Mouse (Mus musculus) embryonic facial prominence, embryonic 13.5 days (tissue): Measurements from ENCODE around the gene Nrg4. TPM values are rescaled to one million over a fixed set of nuclear protein-coding genes. Genes with fewer than 3 reads are reported as not detected.
"Not testable (repeated sequence)": the region's sequence is repeated elsewhere in the genome, so short reads cannot be mapped to it uniquely, and the experiment has no call there.

Experiments used
- ATAC-seq: fragments of 200-750 bp; cut with Nextera tagmentation; 2 replicates; pipeline ENCODE4 v1.8.0; 2017; ENCODE audit warnings: low read depth; ENCODE audit not compliant: insufficient number of reproducible peaks, insufficient read depth, low FRiP score, low TSS enrichment
- H3K27ac ChIP-seq: fragments of 300-500 bp; sonication (generic); 2 replicates; pipeline ENCODE4 v1.5.1; 2015; ENCODE audit warnings: moderate library complexity, mild to moderate bottlenecking, inconsistent platforms
- H3K27me3 ChIP-seq: fragments of 300-500 bp; sonication (generic); 2 replicates; pipeline ENCODE4 v1.6.1; 2015; ENCODE audit warnings: mild to moderate bottlenecking, inconsistent platforms
- H3K36me3 ChIP-seq: fragments of 300-500 bp; sonication (generic); 2 replicates; pipeline ENCODE4 v1.6.1; 2015; ENCODE audit warnings: mild to moderate bottlenecking, inconsistent platforms
- H3K4me1 ChIP-seq: fragments of 300-500 bp; sonication (generic); 2 replicates; pipeline ENCODE4 v1.6.1; 2015; ENCODE audit warnings: inconsistent platforms
- H3K4me2 ChIP-seq: fragments of 300-500 bp; sonication (generic); 2 replicates; pipeline ENCODE4 v1.6.1; 2015; ENCODE audit warnings: moderate library complexity, mild to moderate bottlenecking, inconsistent platforms
- H3K4me3 ChIP-seq: fragments of 300-500 bp; sonication (generic); 2 replicates; pipeline ENCODE4 v1.5.1; 2015; ENCODE audit warnings: mild to moderate bottlenecking, inconsistent platforms
- H3K9ac ChIP-seq: fragments of 300-500 bp; sonication (generic); 2 replicates; pipeline ENCODE4 v1.6.1; 2015; ENCODE audit warnings: mild to moderate bottlenecking, inconsistent platforms
- H3K9me3 ChIP-seq: fragments of 300-500 bp; sonication (generic); 2 replicates; pipeline ENCODE4 v1.6.1; 2016; ENCODE audit warnings: inconsistent platforms
- WGBS: fragments of 180-500 bp; shearing (Covaris S2); methylation state at CpG from one replicate; pipeline ENCODE4 v1.1.7; 2015; ENCODE audit warnings: mixed read lengths; 5-methylcytosine and 5-hydroxymethylcytosine counted together
- polyA plus RNA-seq: library from polyadenylated mRNA; unstranded; fragments of >200 nt; fragmentation: Nextera tagmentation; extraction: Ambion mirVana; gene quantifications from 2 replicates; pipeline ENCODE4 v1.2.1, GENCODE M21; 2015

The Nrg4 gene
- polyA plus RNA-seq, 1 experiment from 2014 or later: 1.5 TPM

GRCm38 (mm10) chr9:55273906-55274305, 52.7 kb downstream of the Nrg4 start:
- Histone ChIP-seq H3K36me3 (no peaks in the 10 kb centered on the region), H3K27ac (no peak overlapping the region), H3K4me2 (no peak overlapping the region), H3K9ac (no peak overlapping the region), H3K27me3 (no peaks in the 10 kb centered on the region), H3K4me3 (no peak overlapping the region), H3K9me3 (no peaks in the 10 kb centered on the region), H3K4me1 (no peaks in the 10 kb centered on the region)
- ATAC-seq: no peak
- WGBS: 61% methylated on average over 4 of the region's 4 CpGs

DNA sequence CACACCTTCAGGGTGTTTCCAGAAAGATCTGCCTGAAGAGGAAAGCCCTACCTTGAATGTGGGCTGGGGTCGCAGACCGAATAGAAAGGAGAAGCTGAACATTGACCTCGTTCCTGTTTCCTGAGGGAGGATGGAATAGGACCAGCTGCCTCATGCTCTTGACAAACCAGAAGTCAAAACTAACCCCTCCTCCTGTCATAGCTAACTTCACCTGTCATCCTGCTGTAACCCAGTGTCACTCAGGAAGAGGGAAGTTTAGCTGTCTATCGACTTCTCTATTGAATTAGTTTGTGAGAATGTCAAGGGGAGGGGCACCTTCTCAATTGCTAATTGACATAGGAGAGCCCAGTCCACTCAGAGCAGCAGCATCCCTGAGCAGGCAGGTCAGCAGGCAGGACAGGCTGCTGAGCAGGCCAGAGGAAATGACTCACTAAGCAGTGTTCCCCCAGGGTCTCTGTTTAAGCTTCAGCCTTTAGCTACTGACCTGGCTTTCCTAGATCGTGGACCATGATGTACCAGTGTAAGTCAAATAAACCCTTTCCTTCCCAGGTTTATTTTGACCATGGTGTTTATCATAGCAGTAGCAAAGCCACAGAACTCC, 54.6 kb downstream of the Nrg4 start:
- H3K27me3 ChIP-seq: no peaks in the 10 kb centered on the region
- no peak overlapping the region for H3K4me3 ChIP-seq
- WGBS: 41% methylated on average over 5 of the region's 5 CpGs
- H3K9me3 ChIP-seq: no peaks in the 10 kb centered on the region
- no peaks in the 10 kb centered on the region for H3K4me1 ChIP-seq
- H3K27ac ChIP-seq: no peak overlapping the region
- H3K9ac ChIP-seq: no peak overlapping the region
- no peak for ATAC-seq
- no peaks in the 10 kb centered on the region for H3K36me3 ChIP-seq
- H3K4me2 ChIP-seq: no peak overlapping the region

DNA sequence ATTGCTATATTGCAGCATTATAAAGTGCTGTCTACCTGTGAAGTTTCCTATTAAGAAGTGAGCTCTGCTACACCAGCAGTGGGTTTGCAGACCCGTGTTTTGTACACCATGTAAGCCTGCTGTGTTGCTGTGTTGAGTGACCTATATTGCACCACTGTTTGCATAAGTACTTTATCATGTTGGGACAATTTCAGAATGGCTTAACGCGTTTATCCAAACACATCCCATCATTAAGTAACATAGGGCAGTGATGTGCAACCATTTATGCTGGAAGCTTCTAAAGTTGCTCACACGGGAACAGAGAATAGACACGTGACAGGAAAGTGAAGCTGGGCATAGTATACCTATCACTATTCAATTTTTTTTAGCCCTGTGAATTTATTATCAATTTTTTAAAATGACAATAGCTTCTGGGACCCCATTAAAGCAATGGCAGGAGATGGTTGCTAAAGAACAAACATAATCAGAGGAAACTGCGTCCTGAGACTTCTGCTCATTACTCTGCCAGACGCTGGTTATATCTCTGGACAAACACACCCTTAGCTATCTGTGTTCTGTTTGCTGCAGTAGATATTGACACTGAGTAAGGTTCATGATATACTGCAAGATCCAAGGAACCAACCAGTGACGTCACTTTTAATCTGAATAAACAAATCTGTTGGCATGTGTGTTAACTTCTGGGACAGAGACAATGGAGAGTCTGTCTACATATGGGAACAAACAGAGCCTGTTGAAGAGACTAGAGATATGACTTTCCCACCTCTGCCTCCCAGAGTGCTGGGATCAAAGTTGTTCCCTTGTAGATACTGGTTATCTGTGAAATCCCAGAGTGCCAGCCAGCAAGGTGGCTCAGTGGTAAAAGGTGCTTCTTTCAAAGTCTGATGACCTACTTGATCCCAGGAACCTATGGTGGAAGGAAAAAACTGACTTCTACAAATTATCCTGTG, 62.0 kb downstream of the Nrg4 start:
- H3K4me1 ChIP-seq: no peaks in the 10 kb centered on the region
- no peaks in the 10 kb centered on the region for H3K9me3 ChIP-seq
- H3K4me3 ChIP-seq: no peak overlapping the region
- H3K36me3 ChIP-seq: no peaks in the 10 kb centered on the region
- H3K9ac ChIP-seq: no peak overlapping the region
- ATAC-seq: no peak
- WGBS: 78% methylated on average over 8 of the region's 8 CpGs
- H3K27ac ChIP-seq: no peak overlapping the region
- no peak overlapping the region for H3K4me2 ChIP-seq
- H3K27me3 ChIP-seq: no peaks in the 10 kb centered on the region

- H3K4me3 ChIP-seq: no peak overlapping the region
- H3K9ac ChIP-seq: no peak overlapping the region
- H3K9me3 ChIP-seq: no peaks in the 10 kb centered on the region
- H3K27me3 ChIP-seq: no peaks in the 10 kb centered on the region
- H3K4me2 ChIP-seq: no peak overlapping the region
- H3K36me3 ChIP-seq: no peaks in the 10 kb centered on the region
- no peaks in the 10 kb centered on the region for H3K4me1 ChIP-seq
- no peak for ATAC-seq
- WGBS: 64% methylated on average over 6 of the region's 6 CpGs
- H3K27ac ChIP-seq: no peak overlapping the region
Observed at GRCm38 (mm10) chr9:55259741-55260140, 66.9 kb downstream of the Nrg4 start.

DNA sequence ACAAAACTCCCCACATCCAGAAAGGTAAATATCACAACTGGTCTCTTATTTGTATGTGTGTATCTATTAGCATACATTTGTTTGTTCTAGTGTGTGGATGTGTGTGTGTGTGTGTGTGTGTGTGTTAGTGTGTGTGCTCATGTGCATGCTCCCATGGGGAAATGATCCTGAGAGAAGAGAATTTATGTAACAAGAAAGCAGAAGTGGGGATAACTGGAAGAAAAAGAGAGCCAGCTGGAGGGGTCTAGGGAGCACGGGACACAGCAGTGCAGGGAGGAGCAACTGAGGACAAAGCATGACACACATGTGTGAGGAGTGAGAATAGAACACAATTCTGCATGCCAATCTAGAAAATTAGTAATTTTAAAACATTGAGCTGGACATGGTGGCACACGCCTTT, 69.5 kb downstream of the Nrg4 start:
- no peak overlapping the region for H3K4me3 ChIP-seq
- no peak overlapping the region for H3K27ac ChIP-seq
- H3K9ac ChIP-seq: no peak overlapping the region
- no peaks in the 10 kb centered on the region for H3K4me1 ChIP-seq
- 88% methylated on average over 2 of the region's 2 CpGs for WGBS
- H3K9me3 ChIP-seq: no peaks in the 10 kb centered on the region
- H3K36me3 ChIP-seq: no peaks in the 10 kb centered on the region
- H3K4me2 ChIP-seq: no peak overlapping the region
- no peaks in the 10 kb centered on the region for H3K27me3 ChIP-seq
- no peak for ATAC-seq

GRCm38 (mm10) chr9:55255604-55256003, 71.0 kb downstream of the Nrg4 start:
- Histone ChIP-seq H3K27ac (no peak overlapping the region), H3K9me3 (no peaks in the 10 kb centered on the region), H3K4me2 (no peak overlapping the region), H3K27me3 (no peaks in the 10 kb centered on the region), H3K4me3 (no peak overlapping the region), H3K4me1 (no peaks in the 10 kb centered on the region), H3K9ac (no peak overlapping the region), H3K36me3 (no peaks in the 10 kb centered on the region)
- WGBS: 63% methylated on average over 4 of the region's 4 CpGs
- ATAC-seq: no peak

DNA sequence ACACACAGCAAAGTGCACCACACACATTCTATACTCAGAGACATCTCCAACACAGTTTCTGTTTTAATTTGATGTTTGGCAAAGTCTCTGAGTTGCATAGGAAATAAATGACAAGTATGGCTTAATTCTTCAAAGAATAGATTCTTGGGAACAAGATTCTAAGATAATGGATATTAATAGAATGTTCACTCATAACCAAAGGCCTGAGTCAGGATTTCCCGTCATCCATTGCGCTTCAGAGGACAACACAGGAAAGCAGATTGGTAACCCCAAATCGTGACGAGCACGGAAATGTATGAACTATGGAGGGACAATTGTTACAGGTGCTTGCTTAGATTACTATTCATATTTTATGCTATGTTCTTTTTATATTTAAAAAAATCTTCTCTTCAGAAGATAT, 71.6 kb downstream of the Nrg4 start:
- no peak for ATAC-seq
- Histone ChIP-seq H3K9me3 (no peaks in the 10 kb centered on the region), H3K27me3 (no peaks in the 10 kb centered on the region), H3K9ac (no peak overlapping the region), H3K4me2 (no peak overlapping the region), H3K4me1 (no peaks in the 10 kb centered on the region), H3K36me3 (no peaks in the 10 kb centered on the region), H3K4me3 (no peak overlapping the region), H3K27ac (no peak overlapping the region)
- WGBS: 89% methylated on average over 5 of the region's 5 CpGs

DNA sequence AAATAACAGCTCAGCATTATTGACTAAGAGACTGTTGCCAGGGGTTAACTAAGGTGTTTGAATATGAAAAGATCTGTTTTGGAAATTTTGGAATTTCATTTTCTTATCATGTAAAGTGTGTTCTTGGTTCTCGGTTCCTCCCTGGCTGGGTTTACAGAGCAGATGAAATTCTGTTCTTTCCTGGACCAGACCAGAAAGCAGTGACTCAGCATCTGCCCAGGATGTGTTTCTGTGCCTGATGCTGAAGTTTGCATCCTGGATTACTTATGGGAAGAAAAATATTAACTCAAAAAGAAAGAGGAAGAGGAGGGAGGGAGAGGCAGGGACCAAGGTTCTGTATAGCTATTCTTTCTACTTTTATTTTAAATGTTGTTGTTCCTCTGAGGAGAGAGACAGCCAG, 72.8 kb downstream of the Nrg4 start:
- H3K27ac ChIP-seq: no peak overlapping the region
- no peaks in the 10 kb centered on the region for H3K27me3 ChIP-seq
- H3K36me3 ChIP-seq: no peaks in the 10 kb centered on the region
- no peak overlapping the region for H3K4me2 ChIP-seq
- no peaks in the 10 kb centered on the region for H3K9me3 ChIP-seq
- no peak overlapping the region for H3K9ac ChIP-seq
- no peak overlapping the region for H3K4me3 ChIP-seq
- no peak for ATAC-seq
- no peaks in the 10 kb centered on the region for H3K4me1 ChIP-seq
- WGBS: 80% methylated on average over 1 of the region's 1 CpGs

- 57% methylated on average over 2 of the region's 2 CpGs for WGBS
Observed at GRCm38 (mm10) chr9:55252097-55252496, 74.5 kb downstream of the Nrg4 start.

DNA sequence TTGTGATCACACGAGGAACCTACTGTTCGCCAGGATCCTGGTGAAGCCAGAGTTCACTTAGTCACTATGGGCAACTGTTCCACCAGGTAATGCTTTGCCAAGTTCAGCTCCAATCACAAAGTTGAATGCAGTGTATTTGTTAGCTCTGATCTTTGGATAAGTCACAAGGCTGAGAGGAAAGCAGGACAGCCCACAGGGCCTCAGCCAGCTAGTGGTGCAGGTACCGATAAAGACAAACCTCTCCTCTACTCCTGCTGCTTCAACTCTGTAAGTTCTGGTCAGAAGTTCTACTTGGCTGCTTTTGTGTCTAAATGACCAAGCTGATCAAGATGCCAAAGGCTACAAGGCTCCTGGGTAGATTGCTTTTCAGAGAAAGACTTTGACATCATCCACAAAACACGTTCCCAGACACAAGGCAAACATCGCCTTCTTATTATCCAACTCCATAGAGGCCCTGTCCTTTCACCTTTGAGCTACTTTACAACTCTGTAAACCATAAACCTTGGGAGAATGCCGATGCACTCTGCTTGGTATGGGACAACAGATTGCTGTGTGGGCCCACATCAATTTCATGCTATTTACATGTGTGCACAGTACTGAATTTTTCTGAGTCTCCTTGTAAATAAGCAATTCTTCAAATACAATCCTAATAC, 75.9 kb downstream of the Nrg4 start:
- 89% methylated on average over 6 of the region's 6 CpGs for WGBS
- Histone ChIP-seq H3K4me2 (no peak overlapping the region), H3K9me3 (no peaks in the 10 kb centered on the region), H3K27me3 (no peaks in the 10 kb centered on the region), H3K36me3 (no peaks in the 10 kb centered on the region), H3K4me1 (no peaks in the 10 kb centered on the region), H3K9ac (no peak overlapping the region), H3K4me3 (no peak overlapping the region), H3K27ac (no peak overlapping the region)
- ATAC-seq: no peak

More at GRCm38 (mm10) chr9:55252097-55252496, 74.5 kb downstream of the Nrg4 start:
- H3K9ac ChIP-seq, H3K4me3 ChIP-seq, H3K36me3 ChIP-seq, H3K27ac ChIP-seq, H3K9me3 ChIP-seq, H3K27me3 ChIP-seq, ATAC-seq, H3K4me2 ChIP-seq, H3K4me1 ChIP-seq: not testable (repeated sequence)

- WGBS: 92% methylated on average over 4 of the region's 4 CpGs
- no peak overlapping the region for H3K27ac ChIP-seq
- no peaks in the 10 kb centered on the region for H3K9me3 ChIP-seq
Observed at GRCm38 (mm10) chr9:55248465-55248864, 78.2 kb downstream of the Nrg4 start.

DNA sequence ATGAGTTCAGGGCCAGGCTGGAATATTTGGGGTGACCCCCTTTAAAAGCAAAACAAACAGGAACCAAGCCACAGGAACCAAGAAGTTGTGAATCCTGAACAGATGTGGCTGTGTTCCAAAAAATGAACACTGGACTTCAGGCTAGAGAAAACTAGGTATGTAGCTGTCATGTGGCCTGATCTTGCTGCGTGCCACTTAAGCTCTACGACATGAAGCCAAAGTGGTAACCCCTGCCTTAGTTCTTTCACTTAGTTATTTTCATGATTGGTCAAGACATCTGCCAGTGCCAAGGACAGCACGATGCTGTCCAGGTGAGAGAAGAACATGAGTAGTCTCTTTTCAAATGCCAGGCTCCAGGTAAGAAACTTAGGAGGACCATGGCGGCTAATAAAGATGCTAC, 79.7 kb downstream of the Nrg4 start:
- ATAC-seq: no peak
- H3K27ac ChIP-seq: no peak overlapping the region
- no peaks in the 10 kb centered on the region for H3K9me3 ChIP-seq
- no peaks in the 10 kb centered on the region for H3K27me3 ChIP-seq
- H3K4me3 ChIP-seq: no peak overlapping the region
- WGBS: 88% methylated on average over 4 of the region's 4 CpGs
- no peaks in the 10 kb centered on the region for H3K36me3 ChIP-seq
- no peak overlapping the region for H3K4me2 ChIP-seq
- no peaks in the 10 kb centered on the region for H3K4me1 ChIP-seq
- no peak overlapping the region for H3K9ac ChIP-seq

More at GRCm38 (mm10) chr9:55248465-55248864, 78.2 kb downstream of the Nrg4 start:
- H3K4me3 ChIP-seq: no peak overlapping the region
- no peak overlapping the region for H3K9ac ChIP-seq
- no peak for ATAC-seq
- H3K4me1 ChIP-seq: no peaks in the 10 kb centered on the region
- H3K4me2 ChIP-seq: no peak overlapping the region
- H3K36me3 ChIP-seq: no peaks in the 10 kb centered on the region
- H3K27me3 ChIP-seq: no peaks in the 10 kb centered on the region
